In genomic region chr8:87674157-87674556, GRCm38 (mm10) we compare ENCODE assay signal across 9 mouse cellular contexts.
DNase-seq lines count a peak whose midpoint lies in the region; ATAC-seq and TF ChIP-seq lines count a peak whose summit lies in the region.
"Had no signal": no experiment of that assay in that cellular context is flagged by ENCODE, and none has a peak within 500 bp of the region (broad histone marks: within the 10 kb centered on the region; RNA-seq: fewer than 3 reads in every experiment).

No protein-coding gene starts in this region.

- TF ChIP-seq CTCF in brain, embryonic 14.5 days (IDR thresholded peaks at IDR 0.05; ENCODE audit: borderline replicate concordance, extremely low read depth, insufficient read depth, insufficient read length) = peak; percentile 9; the same call in 1 of the 2 replicates

- H3K9me3 ChIP-seq in hindbrain, embryonic 12.5 days (replicated peaks) = no peaks in the 10 kb centered on the region
- H3K9me3 ChIP-seq in hindbrain, embryonic 10.5 days = 0 out of 2 replicates have a peak, but pooled peaks cover 4% of the 10 kb centered on the region
- H3K9me3 ChIP-seq in midbrain, embryonic 15.5 days = no peaks in the 10 kb centered on the region
- no peaks in the 10 kb centered on the region for H3K9me3 ChIP-seq in midbrain, embryonic 11.5 days (ENCODE audit: control insufficient read depth, low read length)
- H3K9me3 ChIP-seq in hindbrain, embryonic 16.5 days (ENCODE audit: control insufficient read depth, low read length) = no peaks in the 10 kb centered on the region
- H3K9me3 ChIP-seq: forebrain, embryonic 15.5 days had no signal

- ATAC-seq in hindbrain, embryonic 12.5 days (ENCODE audit: low FRiP score) = 0 out of 2 replicates have a peak, but pooled peaks have one; percentile 17
- no peak for ATAC-seq in midbrain, embryonic 15.5 days (replicated peaks)
- ATAC-seq in midbrain, embryonic 11.5 days (ENCODE audit: low FRiP score) = no peak
- 0 out of 2 replicates have a peak, but pooled peaks have one; percentile 18 for ATAC-seq in hindbrain, embryonic 16.5 days
- ATAC-seq: forebrain, embryonic 15.5 days had no signal

- no peak overlapping the region for H3K4me3 ChIP-seq in hindbrain, embryonic 12.5 days
- H3K4me3 ChIP-seq in hindbrain, embryonic 10.5 days = no peak overlapping the region
- H3K4me3 ChIP-seq in midbrain, embryonic 15.5 days = no peak overlapping the region
- no peak overlapping the region for H3K4me3 ChIP-seq in midbrain, embryonic 11.5 days (ENCODE audit: low read depth, low read length)
- no peak overlapping the region for H3K4me3 ChIP-seq in hindbrain, embryonic 16.5 days (ENCODE audit: low read length)
- H3K4me3 ChIP-seq: forebrain, embryonic 15.5 days had no signal

- 63% methylated on average over 7 of the region's 7 CpGs for WGBS in hindbrain, embryonic 12.5 days
- 80% methylated on average over 7 of the region's 7 CpGs for WGBS in hindbrain, embryonic 10.5 days
- 73% methylated on average over 7 of the region's 7 CpGs for WGBS in midbrain, embryonic 15.5 days
- 78% methylated on average over 7 of the region's 7 CpGs for WGBS in midbrain, embryonic 11.5 days
- WGBS in hindbrain, embryonic 16.5 days = 51% methylated on average over 7 of the region's 7 CpGs

- peaks cover 25% of the 10 kb centered on the region for H3K4me1 ChIP-seq in hindbrain, embryonic 12.5 days
- peaks cover 26% of the 10 kb centered on the region for H3K4me1 ChIP-seq in hindbrain, embryonic 10.5 days (replicated peaks)
- peaks cover 18% of the 10 kb centered on the region; the same call in 1 of the 2 replicates for H3K4me1 ChIP-seq in midbrain, embryonic 15.5 days
- H3K4me1 ChIP-seq in midbrain, embryonic 11.5 days (ENCODE audit: control insufficient read depth, insufficient read depth, low read length) = no peaks in the 10 kb centered on the region
- peaks cover 22% of the 10 kb centered on the region for H3K4me1 ChIP-seq in hindbrain, embryonic 16.5 days (ENCODE audit: control insufficient read depth, insufficient read depth, low read depth, low read length)

- TF ChIP-seq POLR2A in brain, embryonic 14.5 days (IDR thresholded peaks at IDR 0.05; ENCODE audit: borderline replicate concordance, extremely low read depth, insufficient read depth, insufficient read length, poor library complexity, severe bottlenecking) = no peak

- H3K4me2 ChIP-seq in hindbrain, embryonic 12.5 days (replicated peaks) = no peak overlapping the region
- H3K4me2 ChIP-seq in midbrain, embryonic 15.5 days = no peak overlapping the region
- H3K4me2 ChIP-seq in midbrain, embryonic 11.5 days = no peak overlapping the region
- H3K4me2 ChIP-seq in hindbrain, embryonic 16.5 days (ENCODE audit: low read length) = no peak overlapping the region
- H3K4me2 ChIP-seq: forebrain, embryonic 15.5 days had no signal

- peak overlapping the region; percentile 60; the same call in 1 of the 2 replicates for H3K27ac ChIP-seq in hindbrain, embryonic 12.5 days
- no peak overlapping the region for H3K27ac ChIP-seq in hindbrain, embryonic 10.5 days
- 0 out of 2 replicates have a peak overlapping the region, but pooled peaks have one; percentile 64 for H3K27ac ChIP-seq in midbrain, embryonic 15.5 days
- H3K27ac ChIP-seq in midbrain, embryonic 11.5 days (ENCODE audit: low read depth, low read length) = no peak overlapping the region
- peak overlapping the region; percentile 68 for H3K27ac ChIP-seq in hindbrain, embryonic 16.5 days (ENCODE audit: low read depth, low read length)

- no peak overlapping the region for H3K9ac ChIP-seq in hindbrain, embryonic 12.5 days
- H3K9ac ChIP-seq in midbrain, embryonic 15.5 days = no peak overlapping the region
- H3K9ac ChIP-seq in midbrain, embryonic 11.5 days (ENCODE audit: low read length) = no peak overlapping the region
- no peak overlapping the region for H3K9ac ChIP-seq in hindbrain, embryonic 16.5 days (ENCODE audit: low read depth, low read length)
- H3K9ac ChIP-seq: forebrain, embryonic 15.5 days had no signal

- no peak for DNase-seq in hindbrain, embryonic 10.5 days (ENCODE audit: low spot score)
- no peak for DNase-seq in midbrain, embryonic 11.5 days (ENCODE audit: low spot score, missing footprints)
- no peak for DNase-seq in brain, embryonic 14.5 days (ENCODE audit: low read depth)
- DNase-seq in embryo, embryonic 11 days = no peak
- DNase-seq in layer of hippocampus, postnatal 14 days (ENCODE audit: low spot score in 2 of 2) = no peak

- H3K27me3 ChIP-seq in hindbrain, embryonic 12.5 days = no peaks in the 10 kb centered on the region
- no peaks in the 10 kb centered on the region for H3K27me3 ChIP-seq in hindbrain, embryonic 10.5 days (ENCODE audit: insufficient read depth, poor library complexity, severe bottlenecking)
- no peaks in the 10 kb centered on the region for H3K27me3 ChIP-seq in midbrain, embryonic 15.5 days (replicated peaks)
- H3K27me3 ChIP-seq in midbrain, embryonic 11.5 days (ENCODE audit: control insufficient read depth, insufficient read depth, low read length) = no peaks in the 10 kb centered on the region
- no peaks in the 10 kb centered on the region for H3K27me3 ChIP-seq in hindbrain, embryonic 16.5 days (replicated peaks; ENCODE audit: control insufficient read depth, insufficient read depth, low read length)
- H3K27me3 ChIP-seq: forebrain, embryonic 15.5 days had no signal

- peaks cover 13% of the 10 kb centered on the region for H3K36me3 ChIP-seq in hindbrain, embryonic 12.5 days
- peaks cover 66% of the 10 kb centered on the region for H3K36me3 ChIP-seq in hindbrain, embryonic 10.5 days
- H3K36me3 ChIP-seq in midbrain, embryonic 15.5 days (replicated peaks) = no peaks in the 10 kb centered on the region
- peaks cover 7% of the 10 kb centered on the region for H3K36me3 ChIP-seq in midbrain, embryonic 11.5 days (ENCODE audit: control insufficient read depth, insufficient read depth, low read length)
- no peaks in the 10 kb centered on the region for H3K36me3 ChIP-seq in hindbrain, embryonic 16.5 days (ENCODE audit: control insufficient read depth, insufficient read depth, low read length)
- H3K36me3 ChIP-seq: forebrain, embryonic 15.5 days had no signal

Comparison
In these comparisons a context has a peak if more than half of its experiments do, and no peak if none do; other contexts are left out.
1. H3K27ac ChIP-seq: peak in hindbrain, embryonic 12.5 days (single experiment), midbrain, embryonic 15.5 days (single experiment) and hindbrain, embryonic 16.5 days (single experiment); none in hindbrain, embryonic 10.5 days (single experiment) and midbrain, embryonic 11.5 days (single experiment).
2. ATAC-seq: peak in hindbrain, embryonic 12.5 days (single experiment) and hindbrain, embryonic 16.5 days (single experiment); none in midbrain, embryonic 15.5 days (single experiment) and midbrain, embryonic 11.5 days (single experiment).